Mouse (Mus musculus) frontal cortex, adult (tissue): ENCODE results near the gene Ddx50.
"Not testable (repeated sequence)": the region's sequence is repeated elsewhere in the genome, so short reads cannot be mapped to it uniquely, and the experiment has no call there.

Source experiments
- ATAC-seq: cut with Nextera tagmentation; 2 replicates; pipeline ENCODE4 v1.9.2; 2017; ENCODE audit warnings: mild to moderate bottlenecking, moderate library complexity, mixed read lengths; ENCODE audit not compliant: low TSS enrichment

The Ddx50 gene

DNA sequence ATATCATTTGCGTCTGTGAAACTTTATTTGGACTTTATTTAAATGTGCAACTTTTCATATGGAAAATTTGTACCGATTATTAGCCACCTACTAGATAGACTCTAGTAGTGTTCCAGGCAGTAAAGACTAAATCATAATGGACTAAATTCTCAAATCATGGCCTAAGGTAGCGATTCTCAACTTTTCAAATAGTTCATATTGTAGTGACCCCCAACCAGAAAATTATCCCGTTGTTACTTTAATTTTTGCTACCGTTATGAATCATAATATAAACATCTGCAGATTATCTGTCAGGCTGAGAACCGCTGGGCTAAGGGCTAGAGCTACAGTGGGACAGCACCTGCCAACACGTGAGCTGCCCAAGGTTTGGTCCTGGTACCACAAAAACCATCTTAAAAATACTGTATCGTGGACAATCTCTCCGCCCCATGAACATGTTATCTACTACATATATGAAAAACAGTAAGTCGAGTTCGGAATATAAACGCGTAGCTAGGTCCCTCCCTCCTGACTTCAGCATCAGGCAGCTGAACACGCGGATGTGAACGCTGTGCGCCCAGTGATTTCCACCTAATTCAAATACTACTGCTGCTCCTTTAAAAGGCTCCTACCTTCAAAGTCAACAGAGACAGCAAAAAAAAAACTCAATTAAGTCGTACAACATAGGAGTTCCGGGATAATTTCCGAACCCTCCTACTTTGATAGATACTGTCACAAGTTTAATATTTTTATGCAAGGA lies 49.8 kb downstream of the Ddx50 start:
- no peak for ATAC-seq

GRCm38 (mm10) chr10:62600056-62600455 lies 51.0 kb downstream of the Ddx50 start:
- ATAC-seq, result no peak

DNA sequence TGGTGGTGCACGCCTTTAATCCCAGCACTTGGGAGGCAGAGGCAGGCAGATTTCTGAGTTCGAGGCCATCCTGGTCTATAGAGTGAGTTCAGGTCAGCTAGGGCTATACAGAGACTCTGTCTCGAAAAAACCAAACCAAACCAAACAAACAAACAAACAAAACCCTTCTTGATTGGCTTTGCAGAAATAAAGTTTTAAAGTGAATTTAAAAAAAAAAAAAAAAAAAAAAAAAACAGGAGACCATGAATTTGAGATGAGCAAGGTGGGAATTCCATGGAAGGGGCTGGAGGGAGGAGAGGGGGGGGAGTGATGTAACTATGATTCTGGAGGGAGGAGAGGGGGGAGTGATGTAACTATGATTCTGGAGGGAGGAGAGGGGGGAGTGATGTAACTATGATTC lies 51.7 kb downstream of the Ddx50 start:
- ATAC-seq, result not testable (repeated sequence)

- ATAC-seq, result no peak
Observed at GRCm38 (mm10) chr10:62592496-62592895, 58.5 kb downstream of the Ddx50 start.

DNA sequence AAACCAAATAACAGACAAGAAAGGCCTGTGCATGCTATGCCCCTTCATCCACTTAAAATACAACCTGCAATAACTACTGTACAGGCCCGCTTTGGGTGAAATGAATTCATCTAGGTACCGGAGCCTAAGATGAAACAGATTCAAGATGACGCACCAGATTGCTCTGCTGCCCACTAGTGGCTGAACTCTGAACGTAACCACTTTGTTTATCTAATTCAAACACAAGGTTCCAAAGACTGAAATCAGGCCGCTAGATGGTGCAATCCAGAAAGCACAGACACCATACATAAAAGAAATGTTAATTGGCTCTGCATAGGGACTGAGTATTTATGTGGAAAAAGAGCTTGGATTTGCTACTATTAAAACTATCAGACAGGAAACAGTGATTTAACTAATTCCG lies 60.8 kb downstream of the Ddx50 start:
- ATAC-seq, result peak; percentile 98

DNA sequence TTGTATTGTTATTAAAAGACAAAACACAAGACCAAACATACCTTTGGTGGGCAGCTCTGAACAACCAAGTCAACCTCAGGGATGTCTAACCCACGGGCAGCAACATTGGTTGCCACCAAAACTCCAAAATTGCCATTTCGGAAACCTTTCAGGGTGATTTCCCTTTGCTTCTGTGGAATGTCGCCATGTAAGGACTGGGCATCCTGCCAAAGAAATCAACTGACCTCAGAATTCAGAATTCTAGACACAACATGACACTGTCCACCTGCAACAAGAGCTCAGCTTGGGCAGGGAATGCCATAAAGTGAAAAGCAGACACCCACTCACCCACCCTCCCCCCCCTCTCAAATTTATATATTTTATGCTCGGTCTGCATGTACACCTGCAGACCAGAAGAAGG lies 62.4 kb downstream of the Ddx50 start:
- no peak for ATAC-seq

- no peak for ATAC-seq
Observed at GRCm38 (mm10) chr10:62583245-62583644, 67.8 kb downstream of the Ddx50 start.

DNA sequence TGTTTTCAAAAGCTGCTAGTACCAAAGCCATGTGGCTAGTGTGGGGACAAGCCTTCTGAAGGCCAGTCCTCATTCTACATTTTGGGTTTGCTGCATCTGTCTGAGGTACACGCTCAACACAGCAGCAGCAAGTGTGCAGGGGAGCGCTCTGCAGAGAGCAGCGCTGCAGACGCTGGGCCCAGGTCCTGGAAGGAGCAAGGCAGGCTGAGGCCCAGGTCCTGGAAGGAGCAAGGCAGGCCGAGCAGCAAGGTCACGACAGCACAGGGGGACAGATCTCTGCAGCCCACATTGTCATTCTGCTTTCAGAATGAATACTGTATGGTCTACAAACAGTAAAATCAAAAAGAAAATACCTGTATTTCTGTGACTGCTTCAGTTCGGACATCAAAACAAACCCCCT lies 68.3 kb downstream of the Ddx50 start:
- ATAC-seq, result no peak

DNA sequence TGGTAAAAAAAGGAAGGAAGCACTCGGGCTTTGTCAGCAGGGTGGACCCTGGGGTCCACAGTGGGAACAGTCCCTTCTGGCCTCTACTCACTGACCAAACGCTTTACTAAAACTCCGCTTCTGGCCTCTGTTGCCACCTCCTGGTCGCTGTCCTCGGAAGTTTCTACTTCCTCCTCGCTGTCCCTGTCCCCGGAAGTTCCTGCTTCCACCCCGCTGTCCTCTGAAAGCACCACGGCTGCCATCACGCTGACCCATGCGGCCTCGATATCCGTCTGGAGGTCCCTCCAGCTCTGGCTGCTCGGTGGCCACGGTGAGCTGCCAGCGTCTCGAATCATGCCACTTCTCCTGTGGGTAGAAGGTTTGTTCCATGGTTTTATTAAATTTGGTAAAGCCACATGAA lies 68.8 kb downstream of the Ddx50 start:
- ATAC-seq, result no peak

- ATAC-seq, result not testable (repeated sequence)
Observed at GRCm38 (mm10) chr10:62579129-62579528, 71.9 kb downstream of the Ddx50 start.

- peak; percentile 98 for ATAC-seq
Observed at GRCm38 (mm10) chr10:62578338-62579100, 72.5 kb downstream of the Ddx50 start, which contains the start of gene Kif1bp. Gene Kif1bp, minus strand, starts transcription at chr10:62578457.

DNA sequence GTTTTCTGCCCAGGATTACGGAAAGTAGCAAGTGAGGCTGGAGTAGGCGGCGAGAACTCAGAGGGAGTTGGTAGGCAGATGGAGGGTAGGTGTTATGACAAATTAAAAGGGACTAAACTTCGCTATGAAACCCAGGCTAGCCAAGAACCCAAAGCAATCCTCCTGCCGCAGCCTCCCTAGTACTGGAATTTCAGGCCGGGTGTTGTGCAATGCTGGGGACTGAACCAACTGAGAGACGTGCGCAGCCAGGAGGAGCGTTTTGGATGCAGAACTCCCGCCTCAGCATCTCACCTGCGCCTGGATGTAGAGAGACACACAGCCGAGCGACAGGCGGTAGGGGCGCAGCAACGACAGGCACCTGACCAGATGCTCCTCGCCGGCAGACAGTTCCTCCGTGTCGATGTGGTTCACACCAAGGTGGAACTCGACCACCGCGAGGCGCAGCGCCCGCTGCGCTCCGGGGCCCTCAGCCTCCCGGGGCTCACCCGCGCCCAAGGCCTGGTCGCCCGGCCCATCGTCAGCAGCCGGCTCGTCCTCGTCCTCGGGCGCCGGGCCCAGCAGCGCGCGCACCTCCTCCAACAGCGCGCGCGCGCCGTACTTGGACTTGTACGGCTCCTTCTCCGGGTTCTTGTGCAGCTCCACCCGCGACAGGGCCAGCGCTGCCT lies 73.2 kb downstream of the Ddx50 start:
- peak; percentile 71 for ATAC-seq

- no peak for ATAC-seq
Observed at GRCm38 (mm10) chr10:62575001-62575400, 76.0 kb downstream of the Ddx50 start.

- no peak for ATAC-seq
Observed at GRCm38 (mm10) chr10:62570126-62570871, 80.7 kb downstream of the Ddx50 start.

GRCm38 (mm10) chr10:62568861-62569260 lies 82.2 kb downstream of the Ddx50 start:
- ATAC-seq, result no peak
